Mouse (Mus musculus) embryonic stem cell, embryonic (primary cell): Measurements from ENCODE around the gene 6430548M08Rik.

ENCODE experiments used
- CTCF ChIA-PET, 4 experiments: fragments of 300-600 bp in 2 of 4; fragments of 350-600 bp in 2 of 4; sonication (Branson Sonifier 250); formaldehyde crosslinking; loops; one replicate each; lab custom pipeline; 2022; ENCODE audit warnings: inconsistent platforms in 2 of 4; lab: Charles Lee
- POLR2A ChIA-PET, 4 experiments: fragments of 300-600 bp in 2 of 4; fragments of 350-600 bp in 2 of 4; sonication (Branson Sonifier 250); formaldehyde crosslinking; loops; one replicate each; lab custom pipeline; 2022; ENCODE audit warnings: antibody characterized with exemption in 4 of 4, inconsistent platforms in 1 of 4; lab: Charles Lee

The 6430548M08Rik gene

DNA sequence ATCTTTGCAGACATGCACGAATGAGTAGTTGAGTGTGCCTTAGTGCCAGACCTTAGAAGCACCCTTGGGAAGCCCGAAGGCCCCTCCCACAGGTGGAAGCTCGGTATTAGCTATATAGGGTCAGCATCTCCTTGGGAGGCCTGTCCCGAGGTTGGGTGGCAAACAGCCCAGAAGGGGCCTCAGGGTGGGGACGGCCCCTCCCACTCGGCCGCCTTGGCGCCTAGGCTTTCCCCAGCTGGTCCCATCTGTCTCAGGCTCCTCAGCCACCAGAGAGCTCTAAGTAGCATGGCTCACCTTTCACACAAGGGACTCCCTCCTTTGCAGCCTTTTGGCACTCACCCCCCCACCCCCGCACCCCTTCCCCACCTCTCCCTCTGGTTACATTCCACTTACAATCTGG, 70.4 kb downstream of the 6430548M08Rik start:
- CTCF ChIA-PET = interaction anchor here in 2 of 4 experiments (0.5 to 1.1 kb wide), 3 partner anchors 26 to 444 kb away, joined by 3 to 7 read pairs (median 4); no protein-coding TSS in a partner anchor
- POLR2A ChIA-PET = no interaction called here

DNA sequence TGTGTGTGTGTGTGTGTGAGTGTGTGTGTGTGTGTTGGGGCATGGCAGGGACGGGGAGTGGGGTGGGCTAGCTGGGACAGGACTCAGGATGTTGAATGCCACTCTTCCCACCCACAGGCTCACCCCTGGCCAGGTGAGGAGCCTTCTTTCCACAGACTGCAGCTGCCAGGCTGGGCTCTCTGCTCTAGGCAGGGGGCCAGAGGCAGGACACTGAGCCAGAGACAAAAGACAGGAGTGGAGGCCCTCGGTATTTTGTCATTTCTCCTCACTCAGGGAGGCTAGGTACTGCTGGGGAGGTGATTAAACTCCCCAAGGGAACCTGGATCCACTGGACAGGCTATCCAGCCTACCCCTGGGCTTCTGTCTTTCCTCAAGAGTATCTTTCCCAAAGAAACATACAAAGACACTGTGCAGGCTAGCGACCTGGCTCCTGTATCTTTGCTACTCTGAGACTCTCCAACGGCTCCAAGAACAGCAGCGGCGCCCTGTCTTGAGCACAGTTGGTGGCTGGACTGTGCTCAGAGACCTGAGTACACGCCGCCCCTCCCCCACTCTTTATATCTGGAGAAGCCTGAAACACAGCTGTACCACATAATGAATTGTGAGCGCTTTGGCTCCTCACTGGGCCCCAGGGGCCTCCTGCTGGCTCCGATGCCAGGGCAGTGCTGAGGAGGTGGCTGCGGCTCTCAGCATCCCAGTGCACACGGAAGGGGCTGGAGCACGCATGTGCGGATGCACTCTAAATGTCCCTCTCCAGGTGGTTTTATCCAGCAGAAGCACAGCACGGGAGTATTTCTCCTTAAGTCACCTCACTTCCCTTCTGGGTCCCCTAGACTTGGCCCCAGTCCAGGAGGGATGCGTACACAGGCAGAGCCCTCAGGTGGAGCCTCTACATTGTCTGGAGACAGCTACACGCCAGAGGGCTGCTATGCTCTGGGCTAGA, 71.2 kb downstream of the 6430548M08Rik start:
- POLR2A ChIA-PET = no interaction called here
- CTCF ChIA-PET = interaction anchor here in 3 of 4 experiments (0.5 to 1.2 kb wide), 5 partner anchors 20 to 444 kb away, joined by 3 to 7 read pairs (median 4); no protein-coding TSS in a partner anchor

- ChIA-PET CTCF (interaction anchor here in 3 of 4 experiments (0.6 to 2.1 kb wide), 6 partner anchors 8 to 1869 kb away, joined by 3 to 12 read pairs (median 4); no protein-coding TSS in a partner anchor), POLR2A (no interaction called here)
These were observed 72.5 kb downstream of the 6430548M08Rik start for GRCm38 (mm10) chr8:120186454-120186853.

- CTCF ChIA-PET = interaction anchor here in 1 of 4 experiments (2.1 kb wide), 1 partner anchor 10 kb away, joined by 12 read pairs; no protein-coding TSS in a partner anchor
- POLR2A ChIA-PET = interaction anchor here in 1 of 4 experiments (1.7 kb wide), 1 partner anchor 11 kb away, joined by 3 read pairs; the partner anchor contains the start of gene Fam92b
These were observed 74.6 kb downstream of the 6430548M08Rik start for GRCm38 (mm10) chr8:120188510-120188909.

DNA sequence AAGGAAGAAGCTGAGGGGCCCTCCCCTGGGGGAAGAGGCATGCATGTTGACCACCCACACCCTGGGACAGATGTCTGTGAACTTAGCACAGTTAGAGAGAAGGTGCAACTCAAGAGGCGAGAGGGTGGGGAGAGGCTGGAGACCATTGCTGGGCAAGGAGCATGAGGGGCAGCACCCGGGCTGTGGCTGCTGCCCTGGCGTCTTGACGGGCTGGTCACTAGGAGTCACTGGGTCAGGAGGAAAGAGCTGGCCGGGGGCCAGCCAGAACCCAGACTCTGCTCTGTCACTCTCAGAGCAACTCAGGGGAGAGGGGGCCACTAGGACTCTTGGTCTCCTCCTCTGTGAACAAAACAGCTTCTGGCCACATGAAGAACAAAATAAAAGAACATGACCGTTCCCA, 75.5 kb downstream of the 6430548M08Rik start:
- ChIA-PET POLR2A (interaction anchor here in 1 of 4 experiments (1.7 kb wide), 1 partner anchor 12 kb away, joined by 3 read pairs; the partner anchor contains the start of gene Fam92b), CTCF (interaction anchor here in 2 of 4 experiments (0.6 to 1.0 kb wide), 3 partner anchors 11 to 403 kb away, joined by 3 to 5 read pairs (median 4); no protein-coding TSS in a partner anchor)

DNA sequence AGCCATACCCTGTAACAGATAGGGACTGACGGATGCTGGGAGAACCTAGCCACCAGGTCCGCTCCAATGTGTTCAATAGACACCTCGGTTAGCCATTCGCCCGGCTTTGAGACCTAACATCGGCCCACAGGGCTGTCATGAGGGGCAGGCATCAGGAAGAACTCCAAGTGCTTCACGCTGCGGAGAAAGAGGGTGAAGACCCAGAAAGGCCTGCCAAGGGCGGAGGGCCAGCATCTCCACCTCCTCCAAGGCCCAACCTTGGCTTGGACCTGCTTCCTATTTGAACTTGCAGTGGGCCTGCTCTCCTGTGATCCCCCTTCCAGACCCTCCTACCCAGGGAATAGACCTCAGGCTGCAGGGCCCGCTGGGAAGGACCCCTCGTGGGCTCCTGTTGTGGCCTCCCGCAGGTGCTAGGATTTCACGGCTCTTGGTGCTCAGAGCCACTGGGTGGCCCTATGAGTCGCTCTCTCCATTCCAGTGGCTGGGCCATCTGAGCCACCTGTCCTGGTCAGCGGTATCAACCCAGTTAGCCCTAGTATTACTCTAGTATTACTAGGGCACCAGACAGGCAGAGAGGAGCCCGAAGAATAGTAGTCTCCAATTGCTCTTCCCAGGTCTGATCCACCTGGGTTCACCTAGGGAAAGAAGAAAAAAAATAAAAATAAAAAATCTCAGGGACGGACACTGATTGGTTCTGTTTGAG, 76.3 kb downstream of the 6430548M08Rik start:
- ChIA-PET POLR2A (interaction anchor here in 2 of 4 experiments (0.7 to 1.9 kb wide), 3 partner anchors 10 to 34 kb away, joined by 3 to 6 read pairs (median 3); partner anchors contain the start of gene Fam92b (in 1 of the 2)), CTCF (interaction anchor here in 2 of 4 experiments (0.6 to 1.0 kb wide), 4 partner anchors 11 to 259 kb away, joined by 4 to 5 read pairs (median 4); no protein-coding TSS in a partner anchor)

- ChIA-PET CTCF (interaction anchor here in 2 of 4 experiments (0.6 to 1.0 kb wide), 4 partner anchors 14 to 259 kb away, joined by 3 to 5 read pairs (median 4); no protein-coding TSS in a partner anchor), POLR2A (interaction anchor here in 1 of 4 experiments (0.7 to 1.9 kb wide), 2 partner anchors 9 to 33 kb away, joined by 3 to 6 read pairs; no protein-coding TSS in a partner anchor)
These were observed 77.0 kb downstream of the 6430548M08Rik start for GRCm38 (mm10) chr8:120190810-120191413.

- ChIA-PET POLR2A (interaction anchor here in 2 of 4 experiments (1.0 to 1.9 kb wide), 2 partner anchors 8 to 9 kb away, joined by 3 to 6 read pairs; no protein-coding TSS in a partner anchor), CTCF (interaction anchor here in 2 of 4 experiments (0.6 to 1.0 kb wide), 2 partner anchors 14 to 708 kb away, joined by 4 to 5 read pairs; no protein-coding TSS in a partner anchor)
These were observed 77.7 kb downstream of the 6430548M08Rik start for GRCm38 (mm10) chr8:120191633-120192032.

GRCm38 (mm10) chr8:120192118-120192517, 78.2 kb downstream of the 6430548M08Rik start:
- CTCF ChIA-PET = interaction anchor here in 2 of 4 experiments (0.6 to 1.0 kb wide), 2 partner anchors 13 to 708 kb away, joined by 4 to 5 read pairs; no protein-coding TSS in a partner anchor

GRCm38 (mm10) chr8:120201351-120201750, 87.4 kb downstream of the 6430548M08Rik start:
- CTCF ChIA-PET = interaction anchor here in 3 of 4 experiments (0.6 to 1.8 kb wide), 8 partner anchors 8 to 690 kb away, joined by 3 to 6 read pairs (median 3); no protein-coding TSS in a partner anchor
- POLR2A ChIA-PET = interaction anchor here in 2 of 4 experiments (0.6 to 1.0 kb wide), 5 partner anchors 10 to 877 kb away, joined by 3 to 4 read pairs (median 3); partner anchors contain the start of gene Fam92b (in 2 of the 2)

More at GRCm38 (mm10) chr8:120192118-120192517, 78.2 kb downstream of the 6430548M08Rik start:
- POLR2A ChIA-PET = interaction anchor here in 2 of 4 experiments (1.0 to 1.9 kb wide), 2 partner anchors 8 to 9 kb away, joined by 3 to 6 read pairs; no protein-coding TSS in a partner anchor

- ChIA-PET CTCF (interaction anchor here in 1 of 4 experiments (1.0 kb wide), 1 partner anchor 24 kb away, joined by 3 read pairs; no protein-coding TSS in a partner anchor), POLR2A (interaction anchor here in 1 of 4 experiments (0.9 kb wide), 1 partner anchor 14 kb away, joined by 3 read pairs; no protein-coding TSS in a partner anchor)
These were observed 88.6 kb downstream of the 6430548M08Rik start for GRCm38 (mm10) chr8:120202546-120202945.

- ChIA-PET POLR2A (interaction anchor here in 2 of 4 experiments (0.7 to 1.6 kb wide), 3 partner anchors 12 to 491 kb away, joined by 3 read pairs; no protein-coding TSS in a partner anchor), CTCF (interaction anchor here (0.5 to 1.5 kb wide), 6 partner anchors 13 to 1028 kb away, joined by 3 to 7 read pairs (median 4); no protein-coding TSS in a partner anchor)
These were observed 90.9 kb downstream of the 6430548M08Rik start for GRCm38 (mm10) chr8:120204736-120205360.

DNA sequence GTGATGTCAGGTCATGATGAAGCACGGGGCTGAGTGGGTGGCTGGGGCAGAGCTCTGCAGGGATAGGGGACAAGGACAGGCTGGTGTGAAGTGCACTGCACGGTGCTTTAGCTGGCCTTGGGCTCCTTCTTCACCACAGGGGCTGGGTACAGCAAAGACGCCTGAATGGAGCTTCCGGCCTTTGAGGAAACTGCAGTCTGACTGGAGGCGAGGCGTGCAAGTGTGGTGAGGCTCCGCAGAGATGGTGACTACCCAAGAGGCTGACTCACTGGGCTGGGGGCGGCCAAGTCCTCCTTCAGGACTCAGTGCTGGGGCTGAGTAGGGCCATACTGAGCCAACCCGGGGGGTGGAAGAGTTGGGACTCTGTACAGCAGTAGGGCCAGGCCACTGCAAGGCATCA, 92.0 kb downstream of the 6430548M08Rik start:
- POLR2A ChIA-PET = no interaction called here
- CTCF ChIA-PET = interaction anchor here in 1 of 4 experiments (0.9 to 1.3 kb wide), 3 partner anchors 11 to 121 kb away, joined by 3 to 4 read pairs (median 4); no protein-coding TSS in a partner anchor

- POLR2A ChIA-PET = interaction anchor here in 2 of 4 experiments (1.0 to 1.1 kb wide), 2 partner anchors 9 to 12 kb away, joined by 3 to 4 read pairs; no protein-coding TSS in a partner anchor
These were observed 93.4 kb downstream of the 6430548M08Rik start for GRCm38 (mm10) chr8:120207364-120207763.

GRCm38 (mm10) chr8:120208113-120208512, 94.2 kb downstream of the 6430548M08Rik start:
- POLR2A ChIA-PET = interaction anchor here in 2 of 4 experiments (1.0 to 1.1 kb wide), 2 partner anchors 9 to 11 kb away, joined by 3 to 4 read pairs; no protein-coding TSS in a partner anchor
- CTCF ChIA-PET = interaction anchor here in 2 of 4 experiments (0.6 to 0.7 kb wide), 2 partner anchors 82 to 95 kb away, joined by 3 to 5 read pairs; no protein-coding TSS in a partner anchor

More at GRCm38 (mm10) chr8:120207364-120207763, 93.4 kb downstream of the 6430548M08Rik start:
- CTCF ChIA-PET = no interaction called here

DNA sequence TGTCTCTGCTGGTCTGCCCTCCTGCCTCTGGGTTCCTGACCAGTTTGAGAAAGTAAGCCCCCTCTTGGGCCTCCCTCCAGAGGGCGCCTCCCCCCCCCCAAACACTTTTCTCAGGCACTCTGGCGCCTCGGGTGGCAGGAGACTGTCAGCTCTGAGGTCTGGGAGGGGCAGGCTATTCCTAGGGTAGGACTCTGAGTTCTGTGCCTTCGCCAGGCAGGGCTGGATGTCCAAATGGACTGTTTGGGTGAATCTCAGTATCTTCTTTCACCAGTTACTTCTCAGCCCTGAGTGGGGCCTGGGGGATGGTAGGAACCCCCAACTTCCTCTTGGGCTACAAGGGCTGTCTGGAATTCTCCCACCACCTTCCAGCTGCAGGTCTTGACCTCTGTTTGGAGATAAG, 97.4 kb downstream of the 6430548M08Rik start:
- CTCF ChIA-PET = interaction anchor here (0.6 to 2.5 kb wide), 16 partner anchors 11 to 1103 kb away, joined by 3 to 14 read pairs (median 4); partner anchors contain the start of gene Fam92b (in 1 of the 4)
- POLR2A ChIA-PET = interaction anchor here in 1 of 4 experiments (0.7 to 1.0 kb wide), 2 partner anchors 276 to 295 kb away, joined by 3 to 5 read pairs; no protein-coding TSS in a partner anchor
